Mouse (Mus musculus): ENCODE results near the gene Vmn2r83.

DNA sequence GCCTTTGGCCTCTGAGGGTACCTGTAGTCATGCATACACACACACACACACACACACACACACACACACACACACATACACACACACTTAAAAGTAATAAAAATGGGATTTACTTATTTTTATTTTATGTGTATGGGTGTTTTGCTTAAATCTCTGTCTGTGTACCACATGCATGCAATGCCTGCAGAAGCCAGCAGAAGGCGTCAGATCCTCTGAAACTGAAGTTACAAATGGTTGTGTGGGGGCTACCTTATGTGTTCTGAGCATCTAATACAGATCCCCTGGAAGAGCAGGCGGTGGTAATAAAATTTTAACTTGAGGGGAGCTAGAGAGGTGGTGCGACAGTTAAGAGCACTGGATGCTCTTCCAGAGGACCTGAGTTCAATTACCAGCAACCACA lies 59.5 kb downstream of the Vmn2r83 start:
- no peak for TF ChIP-seq POLR2A (IDR thresholded peaks at IDR 0.05; ENCODE audit: insufficient read depth, low read length)
- TF ChIP-seq EP300 (IDR thresholded peaks at IDR 0.05; ENCODE audit: insufficient read depth, low read depth, low read length), result no peak

Measured in ES-Bruce4 (cell line).